Mouse (Mus musculus) myocyte (in vitro differentiated cells): ENCODE data around the gene Ulk4. TPM values are rescaled to one million over a fixed set of nuclear protein-coding genes. Genes with fewer than 3 reads are reported as not detected.

ENCODE experiments used
- H3K27me3 ChIP-seq: one replicate; pipeline ENCODE4 v1.6.1; 2011; ENCODE audit not compliant: control insufficient read depth, insufficient read depth, insufficient read length
- H3K36me3 ChIP-seq: one replicate; pipeline ENCODE4 v1.6.1; 2011; ENCODE audit not compliant: control insufficient read depth, insufficient read depth
- H3K4me2 ChIP-seq: one replicate; pipeline ENCODE4 v1.6.1; 2011; ENCODE audit warnings: low read depth, control low read depth
- H3K4me3 ChIP-seq: one replicate; pipeline ENCODE4 v1.5.1; 2011; ENCODE audit warnings: mild to moderate bottlenecking, control low read depth, moderate library complexity
- H3K79me2 ChIP-seq: one replicate; pipeline ENCODE4 v1.6.1; 2011; ENCODE audit not compliant: control insufficient read depth, insufficient read depth
- H3ac ChIP-seq: one replicate; pipeline ENCODE4 v1.6.1; 2011; ENCODE audit not compliant: control insufficient read depth, insufficient read length
- CEBPB ChIP-seq: IDR thresholded peaks from 2 replicates; pipeline ENCODE4 v1.6.1; 2011; ENCODE audit warnings: mild to moderate bottlenecking, moderate library complexity; ENCODE audit not compliant: poor library complexity, insufficient read depth, severe bottlenecking
- E2F4 ChIP-seq: IDR thresholded peaks from one replicate; pipeline ENCODE4 v1.6.1; 2011; ENCODE audit warnings: mild to moderate bottlenecking, control low read depth, moderate library complexity; ENCODE audit not compliant: insufficient read depth
- MAX ChIP-seq: IDR thresholded peaks from one replicate; pipeline ENCODE4 v1.6.1; 2011; ENCODE audit warnings: low read depth, mild to moderate bottlenecking, control low read depth
- MYOD1 ChIP-seq, 3 experiments: IDR thresholded peaks; one replicate each; pipeline ENCODE4 v1.6.1; 2011; ENCODE audit warnings: control low read depth in 2 of 3, low read depth in 2 of 3, mild to moderate bottlenecking in 2 of 3, moderate library complexity in 1 of 3; ENCODE audit not compliant: insufficient read length in 2 of 3, control insufficient read depth in 1 of 3
- MYOG ChIP-seq, 3 experiments: IDR thresholded peaks; one replicate each; pipeline ENCODE4 v1.6.1; 2011; ENCODE audit warnings: control low read depth in 2 of 3, low read depth in 2 of 3, mild to moderate bottlenecking in 2 of 3; ENCODE audit not compliant: insufficient read length in 2 of 3, control insufficient read depth in 1 of 3, insufficient read depth in 1 of 3
- POLR2A ChIP-seq: IDR thresholded peaks from one replicate; pipeline ENCODE4 v1.6.1; 2011; ENCODE audit warnings: low read depth, mild to moderate bottlenecking, control low read depth, moderate library complexity; ENCODE audit not compliant: insufficient read length
- POLR2AphosphoS2 ChIP-seq: IDR thresholded peaks from one replicate; pipeline ENCODE4 v1.6.1; 2011; ENCODE audit warnings: low read depth, control low read depth; ENCODE audit not compliant: insufficient read length
- REST ChIP-seq: IDR thresholded peaks from one replicate; pipeline ENCODE4 v1.6.1; 2011; ENCODE audit warnings: mild to moderate bottlenecking, control low read depth, moderate library complexity; ENCODE audit not compliant: insufficient read depth, insufficient read length
- SRF ChIP-seq: IDR thresholded peaks from one replicate; pipeline ENCODE4 v1.6.1; 2011; ENCODE audit warnings: low read depth; ENCODE audit not compliant: control insufficient read depth, insufficient read length
- TCF12 ChIP-seq: IDR thresholded peaks from one replicate; pipeline ENCODE4 v1.6.1; 2011; ENCODE audit warnings: mild to moderate bottlenecking, control low read depth; ENCODE audit not compliant: poor library complexity, insufficient read depth, severe bottlenecking
- TCF3 ChIP-seq: IDR thresholded peaks from one replicate; pipeline ENCODE4 v1.6.1; 2011; ENCODE audit warnings: low read depth, control low read depth; ENCODE audit not compliant: insufficient read length
- USF1 ChIP-seq: IDR thresholded peaks from one replicate; pipeline ENCODE4 v1.6.1; 2011; ENCODE audit warnings: low read depth, mild to moderate bottlenecking, control low read depth, moderate library complexity
- polyA plus RNA-seq: library from polyadenylated mRNA; unstranded; fragments of >200 nt; fragmentation: generic; extraction: Trizol; gene quantifications from one replicate; pipeline ENCODE4 v1.2.1, GENCODE M21; 2012; ENCODE audit warnings: missing spikeins

Ulk4 gene
- polyA plus RNA-seq, 1 experiment: 0.85 TPM

GRCm38 (mm10) chr9:121127025-121127424, 150.0 kb downstream of the Ulk4 start:
- Histone ChIP-seq H3K79me2 (no peaks in the 10 kb centered on the region), H3K36me3 (no peaks in the 10 kb centered on the region), H3ac (no peak overlapping the region), H3K4me3 (no peak overlapping the region), H3K27me3 (no peaks in the 10 kb centered on the region), H3K4me2 (no peak overlapping the region)
- TF ChIP-seq CEBPB: no peak
- no peak for TF ChIP-seq SRF
- TF ChIP-seq MYOG (IDR thresholded peaks at IDR 0.05; ENCODE audit: control insufficient read depth in 1 of 3, insufficient read depth in 1 of 3, insufficient read length in 2 of 3, low read depth in 2 of 3): no peak
- no peak for TF ChIP-seq E2F4
- TF ChIP-seq MYOD1 (IDR thresholded peaks at IDR 0.05; ENCODE audit: control insufficient read depth in 1 of 3, insufficient read length in 2 of 3, low read depth in 2 of 3): no peak
- TF ChIP-seq MAX: no peak

GRCm38 (mm10) chr9:121124705-121125104, 152.3 kb downstream of the Ulk4 start:
- H3K27me3 ChIP-seq: no peaks in the 10 kb centered on the region
- no peak overlapping the region for H3ac ChIP-seq
- H3K4me3 ChIP-seq: no peak overlapping the region
- no peak for TF ChIP-seq MYOG (IDR thresholded peaks at IDR 0.05; ENCODE audit: control insufficient read depth in 1 of 3, insufficient read depth in 1 of 3, insufficient read length in 2 of 3, low read depth in 2 of 3)
- TF ChIP-seq USF1: no peak
- no peak for TF ChIP-seq POLR2A
- no peak for TF ChIP-seq REST
- TF ChIP-seq MAX: no peak
- no peak for TF ChIP-seq MYOD1 (IDR thresholded peaks at IDR 0.05; ENCODE audit: control insufficient read depth in 1 of 3, insufficient read length in 2 of 3, low read depth in 2 of 3)
- TF ChIP-seq POLR2AphosphoS2: no peak
- no peak for TF ChIP-seq CEBPB
- TF ChIP-seq TCF3: no peak
- TF ChIP-seq E2F4: no peak
- no peak for TF ChIP-seq SRF
- TF ChIP-seq TCF12: no peak
- H3K4me2 ChIP-seq: no peak overlapping the region
- no peaks in the 10 kb centered on the region for H3K36me3 ChIP-seq
- H3K79me2 ChIP-seq: no peaks in the 10 kb centered on the region

- H3K4me2 ChIP-seq: no peak overlapping the region
- no peaks in the 10 kb centered on the region for H3K27me3 ChIP-seq
- TF ChIP-seq MYOD1 (IDR thresholded peaks at IDR 0.05; ENCODE audit: control insufficient read depth in 1 of 3, insufficient read length in 2 of 3, low read depth in 2 of 3): no peak
- no peak for TF ChIP-seq USF1
- TF ChIP-seq REST: no peak
- TF ChIP-seq TCF3: no peak
- no peak for TF ChIP-seq MYOG (IDR thresholded peaks at IDR 0.05; ENCODE audit: control insufficient read depth in 1 of 3, insufficient read depth in 1 of 3, insufficient read length in 2 of 3, low read depth in 2 of 3)
- no peak for TF ChIP-seq E2F4
- no peak for TF ChIP-seq SRF
These were observed 155.0 kb downstream of the Ulk4 start for GRCm38 (mm10) chr9:121122039-121122438.

GRCm38 (mm10) chr9:121117936-121118335, 159.1 kb downstream of the Ulk4 start:
- no peaks in the 10 kb centered on the region for H3K27me3 ChIP-seq
- H3K4me3 ChIP-seq: no peak overlapping the region
- H3K36me3 ChIP-seq: no peaks in the 10 kb centered on the region
- H3K4me2 ChIP-seq: no peak overlapping the region
- H3ac ChIP-seq: no peak overlapping the region
- TF ChIP-seq MYOG (IDR thresholded peaks at IDR 0.05; ENCODE audit: control insufficient read depth in 1 of 3, insufficient read depth in 1 of 3, insufficient read length in 2 of 3, low read depth in 2 of 3) (no peak), TCF3 (no peak), E2F4 (no peak), SRF (no peak), CEBPB (no peak), REST (no peak), POLR2A (no peak), MAX (no peak), TCF12 (no peak), POLR2AphosphoS2 (no peak), MYOD1 (IDR thresholded peaks at IDR 0.05; ENCODE audit: control insufficient read depth in 1 of 3, insufficient read length in 2 of 3, low read depth in 2 of 3) (no peak)
- no peaks in the 10 kb centered on the region for H3K79me2 ChIP-seq

More at GRCm38 (mm10) chr9:121122039-121122438, 155.0 kb downstream of the Ulk4 start:
- no peaks in the 10 kb centered on the region for H3K79me2 ChIP-seq
- H3K4me3 ChIP-seq: no peak overlapping the region
- H3ac ChIP-seq: no peak overlapping the region
- no peaks in the 10 kb centered on the region for H3K36me3 ChIP-seq

- no peak overlapping the region for H3ac ChIP-seq
- no peaks in the 10 kb centered on the region for H3K36me3 ChIP-seq
- TF ChIP-seq SRF (no peak), POLR2A (no peak), MAX (no peak), CEBPB (no peak), MYOD1 (IDR thresholded peaks at IDR 0.05; ENCODE audit: control insufficient read depth in 1 of 3, insufficient read length in 2 of 3, low read depth in 2 of 3) (no peak), E2F4 (no peak), POLR2AphosphoS2 (no peak), TCF3 (no peak), TCF12 (no peak), REST (no peak), USF1 (no peak), MYOG (IDR thresholded peaks at IDR 0.05; ENCODE audit: control insufficient read depth in 1 of 3, insufficient read depth in 1 of 3, insufficient read length in 2 of 3, low read depth in 2 of 3) (no peak)
- H3K4me3 ChIP-seq: no peak overlapping the region
- no peak overlapping the region for H3K4me2 ChIP-seq
- H3K79me2 ChIP-seq: no peaks in the 10 kb centered on the region
- H3K27me3 ChIP-seq: peaks cover 4% of the 10 kb centered on the region
These were observed 164.9 kb downstream of the Ulk4 start for GRCm38 (mm10) chr9:121112131-121112530.
